Mouse (Mus musculus) gastrocnemius, postnatal 14 days (tissue): ENCODE measurements around the gene Milr1. TPM values are rescaled to one million over a fixed set of nuclear protein-coding genes. Genes with fewer than 3 reads are reported as not detected.
"Not testable (repeated sequence)": the region's sequence is repeated elsewhere in the genome, so short reads cannot be mapped to it uniquely, and the experiment has no call there.

Source experiments
- DNase-seq: peaks from one replicate; pipeline ENCODE4 v3.0.0; 2021; ENCODE audit warnings: mixed read lengths
- intact Hi-C: fragments of 180-260 bp; cut with DNase I; formaldehyde crosslinking; loops from one replicate; pipeline ENCODE4 v1.15.1; 2025; ENCODE audit warnings: low total_unique reads
- long read RNA-seq, 2 experiments: library from polyadenylated mRNA; stranded (forward); transcript quantifications; one replicate each; pipeline ENCODE4 v2.0.0; 2021
- total RNA-seq, 2 experiments: library from RNA; stranded (reverse); gene quantifications; 2 replicates each; pipeline ENCODE4 v1.2.3; 2021

The Milr1 gene
- under 1 TPM; 0.55 to 0.84 TPM for total RNA-seq
- long read RNA-seq, experiment 1, partial matches to known transcripts, result 0 of 1 reads
- long read RNA-seq, experiment 1, other reads (novel, unspliced or antisense), result 1 of 1 reads
- long read RNA-seq, experiment 2, result 0 reads

DNA sequence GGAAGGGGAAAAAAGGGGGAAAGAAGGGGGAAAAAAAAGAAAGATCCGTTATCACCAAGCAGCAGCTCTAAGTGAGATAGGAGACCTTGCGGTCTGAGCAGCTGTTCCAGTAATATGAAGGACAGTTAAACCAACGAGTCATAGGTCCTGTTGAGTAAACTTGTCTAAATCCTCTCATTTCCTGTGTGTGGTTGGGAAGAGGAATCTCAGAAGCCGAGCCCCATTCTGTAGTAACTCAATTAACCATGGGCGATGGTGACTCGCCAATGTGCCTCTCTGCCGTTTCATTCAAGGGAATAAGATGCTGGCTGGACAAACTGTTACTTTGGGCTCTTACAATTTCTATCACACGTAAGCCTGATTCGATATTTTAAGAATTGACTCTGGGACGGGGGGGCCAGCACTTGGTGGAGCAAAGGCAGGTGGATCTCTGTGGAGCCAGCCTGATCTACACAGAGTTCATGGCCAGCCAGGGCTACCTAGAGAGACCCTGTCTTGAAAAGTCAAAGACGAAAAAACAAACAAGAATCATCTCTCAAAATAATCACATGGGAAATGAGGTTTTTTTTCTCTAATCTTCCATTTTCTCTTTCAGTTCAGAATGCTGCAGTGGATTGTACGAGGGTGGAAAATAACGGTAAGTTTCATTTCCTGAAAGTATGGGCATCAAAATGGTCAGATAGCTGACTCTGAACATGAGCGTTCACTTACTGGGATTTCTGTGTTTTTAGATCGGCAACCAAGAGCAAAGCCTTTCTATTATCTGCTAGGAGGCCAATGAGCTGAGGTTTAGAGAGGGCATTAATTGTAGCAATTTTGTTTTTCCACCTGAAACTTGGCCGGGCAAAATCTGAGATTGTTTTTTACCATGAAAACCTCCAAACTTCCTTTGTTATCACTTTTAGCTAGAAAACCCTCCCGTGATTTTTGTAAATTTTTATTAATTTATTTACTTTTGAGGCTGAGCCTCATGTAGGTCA is at the start of gene Milr1:
Milr1 (plus strand) TSS at position 188 of the 980 bp plus-strand sequence.
- intact Hi-C loops, result loop anchor here (10.0 kb wide), 1 partner anchor 247 kb away; no protein-coding TSS in a partner anchor
- no peak for DNase-seq

- intact Hi-C loops, result no loop called here
- no peak for DNase-seq
Measured at GRCm38 (mm10) chr11:106701589-106701988, 49.4 kb upstream of the Milr1 start.

DNA sequence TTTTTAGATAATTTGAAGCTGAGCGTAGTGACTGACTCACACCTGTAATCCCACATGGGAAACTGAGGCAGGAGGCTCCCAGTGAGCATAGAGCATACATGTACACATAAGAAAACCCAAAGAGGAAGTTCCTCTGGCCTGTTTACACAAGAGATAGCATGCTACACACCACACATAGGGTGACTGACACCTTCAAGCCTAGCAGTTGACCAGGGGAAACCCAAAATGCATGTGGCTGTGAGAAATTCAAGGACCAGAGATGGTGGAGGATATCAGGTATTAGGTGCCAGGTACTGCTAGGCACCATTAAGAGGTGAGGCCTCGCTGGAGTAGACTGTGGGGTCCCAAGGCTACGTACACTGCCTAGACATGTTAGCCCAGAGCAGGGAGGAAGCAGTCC is 48.4 kb upstream of the Milr1 start:
- DNase-seq, result no peak
- intact Hi-C loops, result no loop called here

- DNase-seq, result no peak
- intact Hi-C loops, result no loop called here
Measured at GRCm38 (mm10) chr11:106703931-106704330, 47.1 kb upstream of the Milr1 start.

GRCm38 (mm10) chr11:106704399-106705111 is 46.5 kb upstream of the Milr1 start:
- intact Hi-C loops, result no loop called here
- DNase-seq, result no peak

DNA sequence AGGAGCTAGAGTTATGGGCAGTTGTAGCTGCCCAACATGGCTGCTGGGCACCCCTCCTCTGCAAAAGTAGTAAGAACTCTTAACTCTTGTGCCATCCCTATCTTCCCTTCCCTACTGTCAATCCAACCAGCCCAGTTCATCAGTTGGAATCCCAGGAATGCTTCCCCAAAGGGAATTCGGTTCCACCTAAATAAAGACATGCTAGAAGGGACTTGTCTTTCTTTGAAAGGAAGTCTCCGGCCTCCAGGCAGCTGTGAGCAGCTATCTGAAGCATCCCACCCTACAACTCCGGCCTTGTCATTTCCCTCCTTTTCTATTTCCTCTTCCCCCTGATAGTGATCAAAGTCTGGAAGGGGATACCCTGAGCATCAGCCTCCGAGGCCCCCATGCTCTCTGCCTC is 44.8 kb upstream of the Milr1 start:
- intact Hi-C loops, result no loop called here
- no peak for DNase-seq

- intact Hi-C loops, result no loop called here
- no peak for DNase-seq
Measured at GRCm38 (mm10) chr11:106707085-106707484, 43.9 kb upstream of the Milr1 start.

DNA sequence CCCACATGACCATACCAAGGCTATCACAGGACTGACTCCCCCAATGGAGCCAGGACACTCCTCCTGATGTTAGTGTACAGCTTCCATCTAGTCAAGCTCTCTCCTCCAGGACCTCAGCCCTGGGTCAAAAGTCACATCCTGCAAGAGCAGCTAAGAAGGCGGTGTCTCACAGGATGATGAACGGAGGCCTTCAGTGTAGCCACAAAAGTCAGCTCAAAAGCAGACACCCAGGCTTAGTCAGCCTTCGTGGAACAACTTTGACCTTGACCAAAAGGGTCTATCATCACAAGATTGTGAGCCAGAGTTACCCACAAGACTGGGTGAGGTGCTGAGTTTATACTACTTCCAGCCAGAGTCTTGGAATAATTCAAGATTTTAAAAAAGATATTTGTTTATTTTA is 43.2 kb upstream of the Milr1 start:
- intact Hi-C loops, result no loop called here
- DNase-seq, result no peak

DNA sequence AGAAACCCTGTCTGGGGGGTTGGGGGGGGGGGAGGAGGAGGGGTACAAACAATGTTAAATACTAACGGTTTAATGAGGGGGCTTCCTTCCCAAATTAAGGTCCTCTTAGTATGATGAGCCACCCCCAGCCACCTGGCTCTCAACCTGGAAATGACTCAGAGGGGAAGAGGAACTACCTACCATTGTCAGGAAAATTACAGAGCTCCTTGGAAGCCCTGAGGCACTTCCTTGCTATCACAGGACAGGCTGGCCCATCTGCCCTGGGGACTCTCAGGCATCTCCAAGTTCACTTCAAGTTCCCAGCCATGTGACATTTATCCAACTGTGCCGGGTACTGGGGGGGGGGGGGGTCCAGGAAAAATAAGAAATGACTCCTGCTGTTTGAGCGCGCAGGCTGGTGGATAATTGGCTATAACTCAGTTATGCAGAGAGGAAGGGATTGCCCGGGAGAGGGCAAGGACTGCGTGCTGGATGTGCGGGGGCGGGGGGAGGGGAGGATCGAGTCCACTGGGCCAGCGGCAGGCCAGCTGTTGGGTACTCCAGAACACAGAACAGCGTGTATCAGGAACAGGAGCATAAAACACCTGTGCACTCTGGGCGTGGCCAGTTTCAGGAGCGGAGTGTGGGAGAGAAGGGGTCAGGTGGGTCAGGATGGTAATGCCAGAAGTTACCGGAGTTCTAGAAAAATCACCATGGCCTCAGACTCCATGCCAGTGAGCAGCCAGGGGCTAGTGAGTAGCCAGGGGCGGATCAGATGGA is 41.6 kb upstream of the Milr1 start:
- DNase-seq, result no peak
- intact Hi-C loops, result no loop called here

DNA sequence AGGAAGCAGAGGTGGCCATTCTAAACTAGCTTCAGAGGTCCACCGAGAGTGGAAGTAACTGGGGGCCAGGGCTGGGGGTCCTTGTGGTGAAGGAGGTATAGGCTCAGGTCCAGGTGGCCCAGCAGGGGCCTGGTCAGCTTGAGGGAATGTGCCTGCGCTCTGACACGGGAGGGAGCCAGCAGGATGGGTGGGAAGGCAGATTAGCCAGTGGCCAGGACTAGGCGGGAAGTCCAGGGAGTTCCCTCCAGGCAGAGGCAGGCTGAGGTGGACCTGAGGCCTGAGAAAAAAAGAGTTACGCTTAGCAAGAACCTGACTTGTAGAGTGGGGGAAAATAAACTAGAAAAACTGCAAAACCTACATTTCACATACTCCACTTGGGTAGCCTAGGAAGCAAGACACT is 40.2 kb upstream of the Milr1 start:
- no peak for DNase-seq
- intact Hi-C loops, result no loop called here

- peak; percentile 16 for DNase-seq
- intact Hi-C loops, result no loop called here
Measured at GRCm38 (mm10) chr11:106715066-106715465, 36.0 kb upstream of the Milr1 start.

GRCm38 (mm10) chr11:106716568-106716967 is 34.5 kb upstream of the Milr1 start:
- intact Hi-C loops, result no loop called here
- no peak for DNase-seq

DNA sequence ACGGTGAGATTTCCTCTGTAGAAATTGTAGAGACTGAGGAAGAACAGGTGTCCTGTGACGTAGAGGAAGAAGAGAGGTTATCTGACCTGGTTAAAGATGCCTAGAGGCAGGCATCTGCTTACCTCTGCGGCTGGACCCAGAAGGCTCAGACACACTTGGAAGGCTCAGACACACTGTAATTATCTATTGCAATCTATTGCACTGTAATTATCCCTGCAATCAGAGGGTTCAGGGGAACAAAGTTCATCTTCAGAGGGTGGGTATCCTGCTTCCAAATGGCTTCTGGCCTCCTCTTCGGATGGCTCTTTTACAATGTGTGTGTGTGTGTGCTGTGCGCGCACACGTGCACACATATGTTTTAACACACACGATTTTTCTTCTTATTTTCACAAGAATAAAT is 30.6 kb upstream of the Milr1 start:
- intact Hi-C loops, result no loop called here
- DNase-seq, result no peak

DNA sequence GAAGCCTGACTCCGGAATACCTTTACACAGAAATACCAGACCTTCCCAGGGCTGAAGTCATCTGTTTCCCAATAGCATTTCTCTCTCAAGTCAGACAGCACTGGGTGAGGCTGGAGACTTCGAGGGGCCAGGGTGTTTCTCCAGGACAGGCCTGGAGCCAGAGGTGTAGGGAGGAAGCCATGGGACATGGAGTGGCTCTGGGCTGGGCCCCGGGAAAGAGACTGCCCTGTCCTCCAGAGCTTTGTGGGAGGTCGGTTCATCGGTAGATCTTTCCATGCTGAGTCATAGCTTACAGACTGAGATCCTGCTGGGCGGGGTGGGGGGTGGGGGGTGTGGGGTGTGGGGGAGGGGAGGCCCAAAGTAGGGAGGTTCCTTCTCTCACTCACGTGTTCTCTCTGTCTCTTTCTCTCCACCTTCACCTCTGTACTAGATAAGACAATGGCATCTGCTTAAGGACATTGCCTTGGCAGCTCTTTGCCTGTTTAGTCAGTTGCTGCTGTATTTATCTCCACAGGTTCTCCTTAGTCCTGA is 28.1 kb upstream of the Milr1 start:
- peak; percentile 28 for DNase-seq

DNA sequence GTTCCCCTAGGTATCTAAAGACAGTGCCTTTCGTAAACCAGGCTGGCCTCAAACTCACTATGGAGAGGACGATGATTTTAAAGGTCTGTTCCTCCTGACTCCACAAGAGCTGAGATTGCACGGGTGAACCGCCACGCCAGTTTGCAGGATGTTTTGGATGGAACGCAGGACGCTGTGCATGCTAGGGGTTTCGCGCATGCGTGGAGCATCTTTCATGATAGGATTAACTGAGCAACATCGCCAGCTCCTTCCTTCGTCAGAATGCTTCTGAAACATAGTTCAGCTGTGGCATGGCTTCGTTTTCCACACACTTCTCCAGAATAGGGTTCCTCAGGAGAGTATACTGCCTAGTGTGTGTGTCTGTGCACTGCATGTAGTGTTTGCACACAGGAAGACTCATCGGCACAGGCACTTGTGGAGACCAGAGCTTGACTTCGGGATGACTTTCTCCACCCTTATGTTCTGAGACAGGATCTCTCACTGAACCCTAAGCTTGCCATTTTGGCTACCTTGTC is 27.4 kb upstream of the Milr1 start:
- no peak for DNase-seq
- intact Hi-C loops, result no loop called here

More for the DNA sequence above, 28.1 kb upstream of the Milr1 start:
- intact Hi-C loops, result no loop called here

GRCm38 (mm10) chr11:106724176-106724915 is 26.7 kb upstream of the Milr1 start:
- no peak for DNase-seq
- intact Hi-C loops, result no loop called here

DNA sequence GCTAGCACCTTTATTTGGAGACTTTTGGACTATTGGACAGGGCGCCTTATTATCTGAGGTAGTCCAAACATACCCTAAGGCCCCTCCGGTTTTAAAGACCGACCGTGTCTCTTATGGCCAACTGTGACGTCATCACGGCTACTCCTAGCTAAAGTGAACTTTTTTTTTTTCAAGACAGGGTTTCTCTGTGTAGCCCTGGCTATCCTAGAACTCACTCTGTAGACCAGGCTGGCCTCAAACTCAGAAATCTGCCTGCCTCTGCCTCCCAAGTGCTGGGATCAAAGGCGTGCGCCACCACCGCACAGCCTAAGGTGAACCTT is 26.1 kb upstream of the Milr1 start:
- intact Hi-C loops, DNase-seq: not testable (repeated sequence)

DNA sequence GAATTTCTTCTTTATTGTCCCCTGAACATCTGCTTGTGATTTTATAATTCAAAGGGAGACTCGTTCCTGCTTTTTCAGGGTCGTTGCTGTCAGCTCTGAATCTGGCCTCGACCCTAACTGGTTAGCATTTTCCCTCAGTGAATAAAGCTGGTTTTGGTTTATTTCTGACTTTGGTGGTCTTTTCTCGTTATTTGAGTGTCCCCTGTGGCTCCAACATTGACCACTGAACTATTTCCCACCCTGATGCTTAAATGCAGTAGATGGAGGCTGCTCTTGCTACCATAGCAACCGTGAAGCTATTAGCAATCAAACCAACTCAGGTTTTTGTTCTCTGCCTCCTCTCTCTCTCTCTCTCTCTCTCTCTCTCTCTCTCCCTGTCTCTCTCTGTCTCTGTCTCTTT is 23.1 kb upstream of the Milr1 start:
- DNase-seq, result no peak
- intact Hi-C loops, result no loop called here
